Comparison of ENCODE assay signal across 12 mouse cellular contexts in genomic region chr17:25635806-25636205, GRCm38 (mm10). TPM values are rescaled to one million over a fixed set of nuclear protein-coding genes. Genes with fewer than 3 reads are reported as not detected.
DNase-seq lines count a peak whose midpoint lies in the region; ATAC-seq and TF ChIP-seq lines count a peak whose summit lies in the region.
"Had no signal": no experiment of that assay in that cellular context is flagged by ENCODE, and none has a peak within 500 bp of the region (broad histone marks: within the 10 kb centered on the region; RNA-seq: fewer than 3 reads in every experiment).

No protein-coding gene starts in this region.

- H3K4me3 ChIP-seq in hindbrain, embryonic 11.5 days (ENCODE audit: low read depth, low read length) = no peak overlapping the region
- H3K4me3 ChIP-seq in hindbrain, postnatal 0 days (ENCODE audit: low read length) = no peak overlapping the region
- no peak overlapping the region for H3K4me3 ChIP-seq in stomach, postnatal 0 days (ENCODE audit: low read depth, low read length)
- H3K4me3 ChIP-seq: lung, embryonic 15.5 days; myocyte had no signal

- H3K9me3 ChIP-seq in hindbrain, embryonic 11.5 days (ENCODE audit: control insufficient read depth, low read length) = no peaks in the 10 kb centered on the region
- H3K9me3 ChIP-seq in hindbrain, postnatal 0 days (ENCODE audit: low read length) = no peaks in the 10 kb centered on the region
- H3K9me3 ChIP-seq in stomach, postnatal 0 days (ENCODE audit: control insufficient read depth, low read length) = no peaks in the 10 kb centered on the region
- H3K9me3 ChIP-seq: lung, embryonic 15.5 days had no signal

- 0 out of 2 replicates have a peak overlapping the region, but pooled peaks have one; percentile 9 for H3K4me2 ChIP-seq in hindbrain, embryonic 11.5 days (replicated peaks; ENCODE audit: low read depth, low read length)
- no peak overlapping the region for H3K4me2 ChIP-seq in hindbrain, postnatal 0 days (ENCODE audit: low read depth, low read length)
- H3K4me2 ChIP-seq in stomach, postnatal 0 days (replicated peaks; ENCODE audit: low read depth) = no peak overlapping the region
- H3K4me2 ChIP-seq: lung, embryonic 15.5 days had no signal

- TF ChIP-seq CTCF in hindbrain, postnatal 0 days (IDR thresholded peaks at IDR 0.05; ENCODE audit: low read depth) = no peak
- TF ChIP-seq CTCF in stomach, postnatal 0 days (IDR thresholded peaks at IDR 0.05; ENCODE audit: low read depth) = no peak

- H3K9ac ChIP-seq in hindbrain, embryonic 11.5 days (ENCODE audit: low read depth, low read length) = no peak overlapping the region
- no peak overlapping the region for H3K9ac ChIP-seq in hindbrain, postnatal 0 days (replicated peaks; ENCODE audit: low read length)
- H3K9ac ChIP-seq in stomach, postnatal 0 days (ENCODE audit: low read length) = no peak overlapping the region
- H3K9ac ChIP-seq: lung, embryonic 15.5 days had no signal

- ATAC-seq in hindbrain, embryonic 11.5 days (ENCODE audit: low FRiP score) = no peak
- no peak for ATAC-seq in hindbrain, postnatal 0 days
- ATAC-seq in stomach, postnatal 0 days (ENCODE audit: low FRiP score, low TSS enrichment) = no peak

- no peak for DNase-seq in hindbrain, embryonic 11.5 days (ENCODE audit: low spot score)
- DNase-seq in hindbrain, postnatal 0 days (ENCODE audit: low spot score) = no peak
- DNase-seq in right cerebral cortex, adult 18-20 months = peak; percentile 92
- no peak for DNase-seq in right cerebral cortex, postnatal 4 days
- peak; percentile 80 to 84 for DNase-seq in left cerebral cortex, postnatal 36 days (ENCODE audit: low spot score in 2 of 2)
- DNase-seq in gastrocnemius, postnatal 10 days = no peak
- no peak for DNase-seq in stomach, postnatal 0 days (ENCODE audit: low spot score)
- no peak for DNase-seq in urinary bladder, adult 2 months (ENCODE audit: low spot score)
- DNase-seq: cerebellum, adult 18-20 months; kidney, postnatal 25 days had no signal

- no peaks in the 10 kb centered on the region for H3K27me3 ChIP-seq in hindbrain, embryonic 11.5 days (ENCODE audit: control insufficient read depth, insufficient read depth, low read length)
- no peaks in the 10 kb centered on the region for H3K27me3 ChIP-seq in hindbrain, postnatal 0 days (ENCODE audit: insufficient read depth, low read length)
- H3K27me3 ChIP-seq in stomach, postnatal 0 days (ENCODE audit: control insufficient read depth, insufficient read depth, low read length) = no peaks in the 10 kb centered on the region
- H3K27me3 ChIP-seq: lung, embryonic 15.5 days had no signal

- H3K4me1 ChIP-seq in hindbrain, embryonic 11.5 days (replicated peaks; ENCODE audit: control insufficient read depth, insufficient read depth, low read length) = peaks cover 7% of the 10 kb centered on the region; the same call in 1 of the 2 replicates
- peaks cover 4% of the 10 kb centered on the region; the same call in 1 of the 2 replicates for H3K4me1 ChIP-seq in hindbrain, postnatal 0 days (ENCODE audit: insufficient read depth, low read length)
- H3K4me1 ChIP-seq in stomach, postnatal 0 days (replicated peaks; ENCODE audit: control insufficient read depth, insufficient read depth) = no peaks in the 10 kb centered on the region
- H3K4me1 ChIP-seq: lung, embryonic 15.5 days had no signal

- intact Hi-C loops in left cerebral cortex, postnatal 36 days (cut with DNase I) = no loop called here

- H3K36me3 ChIP-seq in hindbrain, embryonic 11.5 days (ENCODE audit: control insufficient read depth, insufficient read depth, low read length) = no peaks in the 10 kb centered on the region
- 0 out of 2 replicates have a peak, but pooled peaks cover 13% of the 10 kb centered on the region for H3K36me3 ChIP-seq in hindbrain, postnatal 0 days (ENCODE audit: insufficient read depth, low read length)
- H3K36me3 ChIP-seq in stomach, postnatal 0 days (ENCODE audit: control insufficient read depth, insufficient read depth, low read length) = no peaks in the 10 kb centered on the region; the same call in 1 of the 2 replicates

- peak overlapping the region; percentile 70 for H3K27ac ChIP-seq in hindbrain, embryonic 11.5 days (ENCODE audit: low read depth, low read length)
- no peak overlapping the region for H3K27ac ChIP-seq in hindbrain, postnatal 0 days
- no peak overlapping the region for H3K27ac ChIP-seq in stomach, postnatal 0 days (replicated peaks)
- H3K27ac ChIP-seq: lung, embryonic 15.5 days had no signal

- no peak for TF ChIP-seq EP300 in stomach, postnatal 0 days (optimal IDR thresholded peaks at IDR 0.05)

- 79% methylated on average over 5 of the region's 5 CpGs for WGBS in hindbrain, embryonic 11.5 days
- WGBS in hindbrain, postnatal 0 days = 84% methylated on average over 5 of the region's 5 CpGs
- WGBS in stomach, postnatal 0 days = 88% methylated on average over 5 of the region's 5 CpGs

RNA-seq across cellular contexts. Expression of gene Lmf1, which starts 56.9 kb away (rescaled TPM):
- 23.1 and 26.9 TPM in 2 replicates for polyA plus RNA-seq in hindbrain, embryonic 11.5 days (2014; fragmentation: Nextera tagmentation; extraction: Ambion mirVana)
- total RNA-seq in hindbrain, postnatal 0 days (2014; rRNA removed) = 38.1 and 45.1 TPM in 2 replicates
- polyA plus RNA-seq in hindbrain, postnatal 0 days (2015; fragmentation: Nextera tagmentation; extraction: Ambion mirVana) = 21.4 and 22.4 TPM in 2 replicates
- 10 to 100 TPM; 22.1 to 26.7 TPM for total RNA-seq in left cerebral cortex, postnatal 36 days (2021)
- 10 to 100 TPM; 11.5 to 14.5 TPM for total RNA-seq in gastrocnemius, postnatal 10 days (2021)
- polyA plus RNA-seq in stomach, postnatal 0 days (2015; fragmentation: Nextera tagmentation; extraction: Ambion mirVana) = 16.3 and 17.7 TPM in 2 replicates
- 12.5 and 16.6 TPM in 2 replicates for polyA plus RNA-seq in urinary bladder, adult 2 months (2012; rRNA removed)

Comparison
In these comparisons a context has a peak if more than half of its experiments do, and no peak if none do; other contexts are left out.
1. DNase-seq: peak in right cerebral cortex, adult 18-20 months (single experiment) and left cerebral cortex, postnatal 36 days (2 of 2); none in hindbrain, embryonic 11.5 days (single experiment), hindbrain, postnatal 0 days (single experiment), right cerebral cortex, postnatal 4 days (single experiment), gastrocnemius, postnatal 10 days (single experiment), stomach, postnatal 0 days (single experiment) and urinary bladder, adult 2 months (single experiment).